Mouse (Mus musculus) 3134 (cell line): Measurements from ENCODE around the gene Zfp518b.

Experiments used
- DNase-seq: peaks from one replicate; pipeline ENCODE4 v3.0.0-alpha.2; 2011; ENCODE audit warnings: low spot score; ENCODE audit not compliant: insufficient read length; ENCODE audit errors: extremely low read depth

The Zfp518b gene

DNA sequence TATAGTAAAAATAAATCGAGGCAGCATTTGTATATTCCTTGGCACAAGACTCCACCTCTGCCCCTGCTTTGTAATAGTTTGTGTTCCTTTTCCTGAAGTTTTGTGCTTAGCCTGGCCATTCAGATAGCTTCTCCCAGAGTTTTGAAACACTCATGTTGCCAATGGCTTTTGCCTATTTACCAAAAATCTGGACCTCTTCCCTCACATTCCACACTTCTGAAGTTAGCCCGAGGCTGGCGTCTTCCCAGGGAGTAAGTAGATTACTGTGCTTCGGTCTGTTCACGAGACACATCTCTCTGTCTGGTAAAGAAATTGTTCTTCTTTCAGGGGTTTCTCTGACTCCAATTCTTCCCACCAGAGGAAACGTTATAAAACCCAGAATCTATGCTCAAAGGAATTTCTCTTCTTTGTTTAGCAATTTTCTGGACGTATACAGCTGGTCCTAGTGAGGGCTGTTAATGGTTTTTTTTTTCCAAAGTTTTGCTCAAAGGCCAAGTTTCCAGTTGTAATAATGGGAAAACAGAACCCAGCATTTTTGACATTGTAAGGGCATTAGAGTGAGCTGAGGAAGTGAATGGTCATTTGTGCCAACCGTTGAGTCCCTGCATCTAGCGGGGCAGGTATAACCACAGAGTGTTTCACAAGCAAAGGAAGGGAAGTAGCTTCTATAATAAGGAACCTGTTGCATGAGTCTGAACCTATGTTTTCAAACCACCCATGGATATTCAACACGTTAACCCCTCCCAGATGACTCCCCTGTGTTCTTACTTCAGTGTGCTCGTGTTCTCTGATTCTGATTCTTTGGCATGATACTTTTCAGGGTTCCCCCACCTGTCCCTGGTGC lies 50.1 kb downstream of the Zfp518b start:
- no peak for DNase-seq

DNA sequence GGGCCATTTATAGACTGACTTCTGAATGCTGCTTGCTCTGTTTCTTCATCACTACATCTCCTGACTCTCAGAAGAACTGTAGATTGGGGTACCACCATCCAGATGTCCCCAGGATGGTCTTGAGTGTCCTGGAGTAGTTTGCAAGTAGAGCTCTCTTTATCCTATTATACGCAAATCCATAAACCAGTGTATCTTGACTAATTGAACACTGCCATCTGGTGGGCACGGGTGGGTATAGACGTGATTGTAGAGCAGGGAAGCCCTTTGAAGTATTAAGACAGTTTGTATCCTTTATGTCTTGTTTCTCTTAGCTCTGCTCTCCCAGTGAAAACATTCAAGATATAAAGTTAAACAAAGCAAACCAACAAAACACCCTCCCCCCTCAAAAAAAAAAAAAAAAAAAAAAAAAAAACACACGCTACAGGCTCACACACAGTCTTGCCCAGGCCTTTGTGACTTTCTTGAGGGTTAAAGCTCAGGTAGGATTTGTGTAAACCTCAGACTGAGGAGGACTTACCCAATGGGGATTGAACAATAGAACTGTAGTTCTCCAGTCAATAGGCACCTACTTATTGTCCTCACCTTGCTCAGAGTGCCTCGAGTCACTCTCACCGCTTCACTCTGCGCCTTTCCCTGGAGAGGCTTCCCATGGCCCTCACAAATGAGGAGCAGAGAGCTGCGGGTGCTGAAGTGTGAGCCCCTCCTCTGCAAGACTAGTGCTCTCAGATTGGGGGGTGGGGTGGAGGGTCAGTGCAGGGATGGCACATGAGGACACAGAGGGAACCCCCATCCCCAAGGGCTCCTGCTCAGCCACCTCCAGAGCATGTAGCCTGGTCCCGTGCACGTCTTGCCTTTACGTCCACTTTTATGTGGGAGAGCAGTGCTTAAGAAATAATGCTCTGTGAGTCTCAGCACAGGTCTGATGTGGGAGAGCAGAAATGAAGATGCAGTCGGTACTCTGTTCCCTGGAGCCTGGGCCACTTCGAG lies 51.9 kb downstream of the Zfp518b start:
- peak; percentile 15 for DNase-seq

DNA sequence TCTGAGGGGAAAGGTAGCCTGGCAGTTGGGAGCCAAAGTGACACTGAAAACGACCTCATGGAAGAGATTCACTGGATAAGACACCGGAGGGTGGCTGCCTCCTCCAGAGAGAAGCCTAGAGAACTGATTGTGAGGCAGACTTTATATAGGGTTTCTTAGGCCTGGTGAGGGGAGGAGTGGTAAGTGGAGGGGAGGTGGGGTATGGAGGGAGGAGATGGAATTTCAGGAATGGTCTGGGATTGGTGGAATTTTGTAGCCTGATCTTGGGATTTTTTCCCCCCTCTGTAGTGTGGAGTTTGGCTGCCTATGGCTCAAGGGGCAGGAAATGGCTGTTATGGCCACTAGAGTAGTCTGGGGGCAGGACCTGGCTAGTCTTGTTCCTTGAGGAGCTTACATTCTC lies 56.6 kb downstream of the Zfp518b start:
- no peak for DNase-seq

DNA sequence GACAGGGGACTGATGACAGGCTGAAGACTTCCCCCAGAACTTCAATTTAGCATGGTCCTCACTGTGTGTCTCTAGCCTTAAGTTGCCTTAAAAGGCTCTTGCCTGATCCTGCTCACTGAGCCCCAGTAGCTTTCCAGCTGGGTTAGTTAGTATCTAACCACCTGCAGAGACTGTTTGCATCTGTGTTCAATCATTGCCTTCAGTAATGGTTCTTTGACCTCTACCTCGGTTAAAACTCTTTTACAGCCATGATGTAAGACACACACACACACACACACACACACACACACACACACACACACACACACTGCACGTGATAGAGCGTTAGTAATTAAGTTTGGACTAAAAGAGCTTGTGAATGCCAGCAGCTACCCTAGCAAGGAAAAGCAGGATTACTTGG lies 57.7 kb downstream of the Zfp518b start:
- DNase-seq: no peak

DNA sequence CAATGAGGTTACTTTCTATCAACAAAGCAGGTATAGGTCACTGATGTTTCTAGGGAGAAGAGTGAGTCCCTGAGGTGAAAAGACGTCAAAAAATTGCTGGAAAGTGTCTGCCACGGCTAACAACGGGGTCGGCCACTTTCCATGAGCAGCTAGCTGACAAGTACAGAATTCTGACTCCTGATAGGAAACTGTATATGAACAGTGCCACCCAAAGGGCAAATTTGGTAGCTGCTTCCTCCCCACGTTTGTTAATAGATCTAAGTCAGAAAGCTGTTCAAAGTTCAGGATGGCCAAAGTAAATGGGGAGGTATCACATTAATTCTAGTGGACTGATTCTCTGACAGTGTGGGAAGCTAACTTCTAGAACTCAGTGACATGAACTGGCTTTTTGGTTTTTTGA lies 63.8 kb downstream of the Zfp518b start:
- no peak for DNase-seq

DNA sequence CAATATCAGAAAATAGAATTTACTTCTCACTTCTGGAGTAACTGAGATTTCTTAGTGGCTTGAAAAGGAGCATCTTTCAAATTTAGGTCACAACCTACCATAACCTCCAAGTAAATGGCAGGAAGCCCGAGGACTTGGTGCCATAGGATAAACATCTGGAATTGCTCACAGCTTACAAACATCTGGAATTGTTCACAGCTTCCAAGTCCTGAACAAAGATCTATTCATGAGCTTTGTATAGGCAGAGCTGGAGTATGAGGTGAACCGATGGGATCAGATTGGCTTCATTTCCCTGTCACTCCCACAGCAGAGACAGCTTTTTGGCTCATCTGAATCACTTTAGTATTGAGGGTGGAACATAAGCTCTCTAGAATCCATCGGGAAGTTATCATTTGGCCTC lies 65.7 kb downstream of the Zfp518b start:
- no peak for DNase-seq
